Mouse (Mus musculus) bone marrow, adult 2 months (tissue): ENCODE measurements around the gene Gm49405. TPM values are rescaled to one million over a fixed set of nuclear protein-coding genes. Genes with fewer than 3 reads are reported as not detected.
"Not testable (repeated sequence)": the region's sequence is repeated elsewhere in the genome, so short reads cannot be mapped to it uniquely, and the experiment has no call there.

Experiments used
- H3K27ac ChIP-seq: fragments of 200-500 bp; 2 replicates; pipeline ENCODE4 v1.5.1; 2012; ENCODE audit warnings: low read depth, mild to moderate bottlenecking, control low read depth, inconsistent platforms, low read length; ENCODE audit not compliant: control insufficient read depth, poor library complexity, insufficient read depth
- H3K4me1 ChIP-seq: fragments of 200-500 bp; 2 replicates; pipeline ENCODE4 v1.6.1; 2011; ENCODE audit warnings: low read length; ENCODE audit not compliant: control insufficient read depth, insufficient read depth
- H3K4me3 ChIP-seq: fragments of 200-500 bp; replicated peaks from 2 replicates; pipeline ENCODE3; 2011; ENCODE audit warnings: mild to moderate bottlenecking, low read depth, low read length, control low read depth; ENCODE audit not compliant: control insufficient read depth
- CTCF ChIP-seq: fragments of 200-500 bp; IDR thresholded peaks from 2 replicates; pipeline ENCODE4 v1.5.1; 2011; ENCODE audit warnings: low read length, control low read depth; ENCODE audit not compliant: control insufficient read depth, insufficient read depth
- POLR2A ChIP-seq: fragments of 200-500 bp; IDR thresholded peaks from 2 replicates; pipeline ENCODE4 v1.6.1; 2011; ENCODE audit warnings: low read depth, mild to moderate bottlenecking, control low read depth, low read length, borderline replicate concordance; ENCODE audit not compliant: control insufficient read depth
- WGBS: fragments of 180-500 bp; shearing (Covaris S2); methylation state at CpG from one replicate; pipeline ENCODE4 v1.1.7; 2018; 5-methylcytosine and 5-hydroxymethylcytosine counted together
- polyA plus RNA-seq: library from polyadenylated mRNA; stranded (reverse); fragments of >200 nt; gene quantifications from 2 replicates; pipeline ENCODE4 v1.2.4, GENCODE M21; 2011; ENCODE audit warnings: low replicate concordance; ENCODE audit not compliant: missing spikeins, insufficient read depth, insufficient read length

Gm49405 gene
- polyA plus RNA-seq, 1 experiment: 2.0 TPM

DNA sequence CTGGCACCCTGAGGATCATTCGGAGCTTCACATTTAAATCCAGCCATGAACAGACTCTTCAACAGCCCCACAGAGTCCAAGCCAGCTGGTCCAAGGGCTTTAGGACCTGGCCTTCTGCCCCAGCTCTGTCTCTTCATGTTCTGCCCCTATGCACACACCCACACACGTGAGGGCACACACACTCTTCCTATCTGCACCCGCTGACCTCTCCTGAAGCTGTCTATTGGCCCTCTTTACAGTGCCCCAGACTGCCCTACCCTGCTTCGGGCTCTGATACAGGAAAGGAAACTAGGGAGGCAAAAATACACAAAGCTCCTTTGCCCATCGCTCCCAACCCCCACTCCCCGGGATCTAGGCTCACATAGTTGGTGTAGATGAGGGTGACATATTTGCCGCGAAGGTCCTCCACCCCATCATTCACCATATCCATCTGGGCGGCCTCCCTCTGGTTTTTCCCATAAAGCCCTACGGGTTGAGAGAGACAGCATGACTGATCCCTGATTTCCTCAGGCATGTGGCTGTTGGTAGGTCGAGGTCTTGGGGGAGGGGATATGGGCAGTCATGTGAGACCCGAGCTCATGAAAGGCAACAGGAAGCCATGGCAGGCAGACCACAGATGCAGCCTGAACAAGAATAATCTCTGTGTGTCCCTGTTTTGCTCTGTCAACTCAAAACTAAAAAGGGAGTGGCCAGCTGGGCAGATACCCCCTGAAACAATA is 36.1 kb downstream of the Gm49405 start:
- 67% methylated on average over 12 of the region's 12 CpGs for WGBS
- TF ChIP-seq POLR2A (no peak), CTCF (no peak)
- Histone ChIP-seq H3K4me3 (no peak overlapping the region), H3K27ac (no peak overlapping the region), H3K4me1 (no peaks in the 10 kb centered on the region; the same call in 1 of the 2 replicates)

GRCm38 (mm10) chr19:4037154-4037787 is 36.8 kb downstream of the Gm49405 start:
- H3K27ac ChIP-seq: peak overlapping the region; percentile 62
- H3K4me3 ChIP-seq: peak overlapping the region; percentile 87
- WGBS: 26% methylated on average over 8 of the region's 8 CpGs
- H3K4me1 ChIP-seq: not testable (repeated sequence)

GRCm38 (mm10) chr19:4037788-4038232 is 37.4 kb downstream of the Gm49405 start, which contains the start of gene Gstp1:
Gene Gstp1 (minus strand): TSS chr19:4037985.
- Histone ChIP-seq H3K27ac (peak within 1 kb of the TSS; percentile 62), H3K4me1 (no peaks in the 10 kb centered on the region; the same call in 1 of the 2 replicates), H3K4me3 (peak within 1 kb of the TSS; percentile 87)
- WGBS: under 1% methylated on average over 26 of the region's 26 CpGs
- no peak for TF ChIP-seq CTCF
- TF ChIP-seq POLR2A: peak; percentile 92

GRCm38 (mm10) chr19:4040941-4041340 is 40.5 kb downstream of the Gm49405 start:
- WGBS: 73% methylated on average over 5 of the region's 5 CpGs
- not testable (repeated sequence) for H3K4me1 ChIP-seq

GRCm38 (mm10) chr19:4041500-4041899 is 41.1 kb downstream of the Gm49405 start:
- not testable (repeated sequence) for H3K27ac ChIP-seq, H3K4me1 ChIP-seq, H3K4me3 ChIP-seq
- WGBS: 88% methylated on average over 4 of the region's 4 CpGs

More at GRCm38 (mm10) chr19:4040941-4041340, 40.5 kb downstream of the Gm49405 start:
- not testable (repeated sequence) for H3K4me3 ChIP-seq, H3K27ac ChIP-seq

- Histone ChIP-seq H3K27ac (no peak overlapping the region), H3K4me1 (peaks cover 2% of the 10 kb centered on the region; the same call in 1 of the 2 replicates), H3K4me3 (no peak overlapping the region)
- WGBS: 84% methylated on average over 14 of the region's 14 CpGs
- TF ChIP-seq CTCF: no peak
- TF ChIP-seq POLR2A: no peak
Observed at GRCm38 (mm10) chr19:4042124-4042523, 41.7 kb downstream of the Gm49405 start.

DNA sequence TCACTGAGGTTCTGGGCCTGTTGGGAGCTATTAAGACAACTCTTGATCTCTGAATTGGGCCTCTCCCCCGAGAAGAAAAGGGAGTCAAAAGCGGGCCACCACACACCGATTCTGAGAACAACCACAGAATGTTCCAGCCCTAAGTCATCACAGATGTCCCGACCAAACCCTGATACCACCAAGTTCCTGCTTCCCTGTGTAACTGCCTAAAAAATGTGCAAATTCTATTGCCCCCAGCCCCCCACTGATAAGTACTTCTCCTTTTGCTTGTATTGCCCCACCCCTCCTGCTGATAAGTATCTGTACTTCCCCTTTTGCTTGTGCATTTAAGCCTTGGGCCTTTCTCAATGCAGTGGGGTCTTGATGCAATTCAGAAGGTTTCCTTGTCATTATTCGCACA is 43.7 kb downstream of the Gm49405 start:
- H3K4me3 ChIP-seq, H3K4me1 ChIP-seq, H3K27ac ChIP-seq: not testable (repeated sequence)
- WGBS: 41% methylated on average over 5 of the region's 5 CpGs

GRCm38 (mm10) chr19:4045966-4046865 is 45.8 kb downstream of the Gm49405 start, which contains the start of gene Gstp2:
Gene Gstp2 (minus strand): TSS chr19:4046023.
- H3K27ac ChIP-seq: peak within 1 kb of the TSS; percentile 81
- H3K4me3 ChIP-seq: no peak within 1 kb of the TSS
- no peak for TF ChIP-seq POLR2A
- TF ChIP-seq CTCF: no peak
- WGBS: 48% methylated on average over 16 of the region's 16 CpGs
- peaks cover 2% of the 10 kb centered on the region; the same call in 1 of the 2 replicates for H3K4me1 ChIP-seq
